Mouse (Mus musculus) left cerebral cortex, adult 2 months (tissue): ENCODE data around the gene Ctnnd2. TPM values are rescaled to one million over a fixed set of nuclear protein-coding genes. Genes with fewer than 3 reads are reported as not detected.

ENCODE experiments used
- DNase-seq, 2 experiments: peaks; one replicate each; pipeline ENCODE4 v3.0.0; 2021 to 2022; ENCODE audit warnings: low spot score in 2 of 2, mixed read lengths in 1 of 2; ENCODE audit errors: extremely low spot score in 1 of 2
- H3K27ac ChIP-seq: fragments of 200-600 bp; 2 replicates; pipeline ENCODE4 v1.8.1; 2022
- H3K4me3 ChIP-seq: fragments of 200-600 bp; 2 replicates; pipeline ENCODE4 v1.8.1; 2022
- CTCF ChIP-seq: fragments of 200-600 bp; IDR thresholded peaks from 2 replicates; pipeline ENCODE4 v1.8.1; 2022; ENCODE audit warnings: antibody characterized with exemption, mild to moderate bottlenecking, moderate library complexity
- intact Hi-C: fragments of 180-260 bp; cut with DNase I; formaldehyde crosslinking; loops from one replicate; pipeline ENCODE4 v1.15.1; 2025
- total RNA-seq, 2 experiments: library from RNA; stranded (reverse); gene quantifications; 2 replicates each; pipeline ENCODE4 v1.2.3; 2021

Gene Ctnnd2
- total RNA-seq, 2 experiments from 2014 or later, result 274 to 276 TPM

GRCm38 (mm10) chr15:30424290-30424689 lies 251.9 kb downstream of the Ctnnd2 start:
- peak; percentile 45 for TF ChIP-seq CTCF
- Histone ChIP-seq H3K27ac (no peak overlapping the region), H3K4me3 (no peak overlapping the region)
- peak; percentile 18 to 32 for DNase-seq
- intact Hi-C loops, result no loop called here

DNA sequence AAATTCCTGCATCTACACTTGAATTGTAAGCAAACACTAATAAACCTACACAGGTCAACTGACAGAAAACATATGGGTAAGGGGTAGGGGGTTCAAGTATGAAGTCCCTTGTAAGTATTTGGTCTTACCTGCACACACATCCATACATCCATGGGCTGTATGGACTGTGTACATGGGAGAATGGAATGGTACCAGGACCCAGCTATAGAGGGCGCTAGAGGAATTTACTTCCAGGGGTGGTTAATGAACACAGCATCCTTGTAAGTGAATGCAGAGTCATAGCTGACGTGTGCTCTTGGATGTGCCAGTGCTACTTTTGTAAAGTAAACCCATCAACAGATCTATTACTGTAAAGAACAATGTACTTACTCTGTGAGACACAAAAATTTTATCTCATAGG lies 254.9 kb downstream of the Ctnnd2 start:
- no peak overlapping the region for H3K27ac ChIP-seq
- H3K4me3 ChIP-seq, result no peak overlapping the region
- peak; percentile 22 to 24 for DNase-seq
- intact Hi-C loops, result loop anchor here (5.0 kb wide), 1 partner anchor 220 kb away; no protein-coding TSS in a partner anchor
- TF ChIP-seq CTCF, result peak; percentile 58

DNA sequence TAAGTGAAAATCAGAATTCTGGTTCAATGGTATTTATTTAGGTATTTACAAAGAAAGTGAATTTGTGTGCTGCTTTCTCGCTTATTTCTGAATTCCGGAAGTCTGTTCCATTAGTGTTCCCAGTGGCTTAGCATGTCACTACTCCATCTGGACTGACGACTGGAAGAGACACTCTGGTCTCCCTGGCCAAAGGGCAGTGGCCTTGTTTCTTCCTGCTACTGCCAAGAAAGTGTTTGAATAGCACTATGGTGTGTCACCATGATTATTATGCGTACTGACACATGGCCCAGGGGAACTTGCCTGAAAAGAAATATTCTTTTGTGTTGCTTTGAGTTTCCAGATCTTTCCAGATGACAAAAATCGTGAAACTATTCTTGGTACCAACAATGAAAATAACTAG lies 266.7 kb downstream of the Ctnnd2 start:
- Histone ChIP-seq H3K27ac (no peak overlapping the region; the same call in 1 of the 2 replicates), H3K4me3 (no peak overlapping the region)
- no peak for TF ChIP-seq CTCF
- intact Hi-C loops, result no loop called here
- DNase-seq, result no peak

DNA sequence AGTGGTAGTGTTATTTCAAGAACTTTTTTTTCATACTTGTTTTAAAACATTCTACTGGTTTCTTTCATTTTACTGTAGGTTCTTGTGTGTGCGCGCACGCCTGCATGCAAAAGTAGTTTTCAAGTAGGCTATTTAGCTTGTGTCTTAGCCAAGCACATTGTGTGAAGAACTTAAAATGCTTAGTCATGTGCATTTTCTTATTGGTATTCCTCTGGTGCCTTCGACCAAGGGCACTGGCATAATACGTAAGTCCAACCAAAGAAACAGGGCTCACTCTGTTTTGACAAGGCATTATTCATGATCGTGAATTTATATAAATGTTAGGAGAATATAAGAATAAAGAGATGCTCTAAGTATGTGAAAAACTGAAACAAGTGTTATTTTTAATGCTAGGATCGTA lies 278.4 kb downstream of the Ctnnd2 start:
- TF ChIP-seq CTCF, result no peak
- intact Hi-C loops, result no loop called here
- Histone ChIP-seq H3K27ac (peak overlapping the region; percentile 69), H3K4me3 (no peak overlapping the region)
- DNase-seq, result no peak

- H3K27ac ChIP-seq, result peak overlapping the region; percentile 69; the same call in 1 of the 2 replicates
- no peak for TF ChIP-seq CTCF
- no peak for DNase-seq
- intact Hi-C loops, result no loop called here
- no peak overlapping the region for H3K4me3 ChIP-seq
Observed at GRCm38 (mm10) chr15:30451921-30452320, 279.5 kb downstream of the Ctnnd2 start.

DNA sequence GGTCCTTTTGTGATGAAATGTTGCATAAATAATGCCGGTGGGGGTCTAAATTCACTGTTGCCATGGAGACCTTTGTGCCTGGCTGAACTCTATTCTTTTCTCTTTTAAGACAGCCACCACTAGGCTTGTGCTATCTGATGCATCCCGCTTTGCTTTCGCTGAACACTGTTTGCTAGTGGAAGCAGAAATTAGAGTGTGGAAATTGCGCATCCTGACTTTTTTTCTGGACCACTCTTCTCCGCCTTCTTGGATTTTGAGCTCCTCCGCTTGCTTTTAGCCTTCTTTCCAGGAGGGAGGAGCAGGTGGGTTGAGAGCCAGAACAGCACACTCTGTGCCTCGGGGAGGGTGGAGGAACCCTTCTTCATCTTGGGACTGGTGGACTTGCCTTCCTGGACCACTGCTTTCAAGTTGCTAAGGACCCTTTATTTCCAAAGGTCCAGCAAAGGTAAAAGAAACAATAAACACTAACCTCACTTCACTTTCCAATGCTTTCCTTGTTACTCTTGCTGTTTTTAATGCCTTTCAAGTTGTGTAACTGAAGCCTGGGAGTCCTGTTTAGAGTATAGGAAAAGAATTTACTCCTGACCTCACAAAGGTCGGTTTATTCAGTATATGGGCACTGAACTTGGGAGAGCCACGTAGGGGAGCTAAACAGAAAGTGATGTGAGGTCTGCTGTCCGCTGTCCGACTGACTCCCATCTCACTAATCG lies 285.3 kb downstream of the Ctnnd2 start:
- H3K4me3 ChIP-seq, result peak overlapping the region; percentile 38
- H3K27ac ChIP-seq, result peak overlapping the region; percentile 61
- peak; percentile 14 to 38 for DNase-seq
- intact Hi-C loops, result no loop called here
- TF ChIP-seq CTCF, result no peak; the same call in 1 of the 2 replicates

- H3K27ac ChIP-seq, result no peak overlapping the region; the same call in 1 of the 2 replicates
- no peak for TF ChIP-seq CTCF
- no peak for DNase-seq
- intact Hi-C loops, result no loop called here
- peak overlapping the region; percentile 38 for H3K4me3 ChIP-seq
Observed at GRCm38 (mm10) chr15:30458671-30459070, 286.3 kb downstream of the Ctnnd2 start.

- no peak for DNase-seq
- Histone ChIP-seq H3K4me3 (no peak overlapping the region), H3K27ac (no peak overlapping the region)
- no peak for TF ChIP-seq CTCF
- intact Hi-C loops, result no loop called here
Observed at GRCm38 (mm10) chr15:30460341-30461125, 288.1 kb downstream of the Ctnnd2 start.

DNA sequence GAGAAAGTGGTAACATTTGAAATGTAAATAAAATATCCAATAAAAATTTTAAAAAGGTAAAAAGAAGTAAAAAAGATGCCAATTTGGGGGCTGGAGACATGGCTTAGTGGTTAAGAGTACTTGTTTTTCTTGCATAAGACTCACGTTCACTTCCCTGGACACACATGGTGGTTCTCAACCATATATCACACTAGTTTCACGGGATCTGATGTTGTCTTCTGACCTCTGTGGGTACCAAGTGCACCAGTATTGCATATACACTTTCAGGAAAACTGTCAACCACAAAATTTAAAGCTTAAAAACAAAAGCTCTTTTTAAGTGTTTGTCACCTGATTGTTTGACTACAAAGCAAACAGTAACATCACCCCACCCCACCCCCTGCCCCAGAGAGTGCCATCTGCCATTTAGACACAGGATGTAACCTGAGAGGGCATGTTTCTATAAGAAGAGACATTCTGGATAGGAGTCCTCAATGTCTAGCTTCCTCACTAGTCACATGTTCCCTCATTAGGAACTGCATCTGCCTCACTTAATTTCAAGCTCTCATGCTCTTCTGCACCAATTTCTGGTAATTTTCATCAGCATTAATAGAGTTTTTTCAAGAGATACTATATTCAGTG lies 290.5 kb downstream of the Ctnnd2 start:
- Histone ChIP-seq H3K27ac (no peak overlapping the region), H3K4me3 (no peak overlapping the region)
- intact Hi-C loops, result no loop called here
- TF ChIP-seq CTCF, result no peak
- DNase-seq, result no peak

DNA sequence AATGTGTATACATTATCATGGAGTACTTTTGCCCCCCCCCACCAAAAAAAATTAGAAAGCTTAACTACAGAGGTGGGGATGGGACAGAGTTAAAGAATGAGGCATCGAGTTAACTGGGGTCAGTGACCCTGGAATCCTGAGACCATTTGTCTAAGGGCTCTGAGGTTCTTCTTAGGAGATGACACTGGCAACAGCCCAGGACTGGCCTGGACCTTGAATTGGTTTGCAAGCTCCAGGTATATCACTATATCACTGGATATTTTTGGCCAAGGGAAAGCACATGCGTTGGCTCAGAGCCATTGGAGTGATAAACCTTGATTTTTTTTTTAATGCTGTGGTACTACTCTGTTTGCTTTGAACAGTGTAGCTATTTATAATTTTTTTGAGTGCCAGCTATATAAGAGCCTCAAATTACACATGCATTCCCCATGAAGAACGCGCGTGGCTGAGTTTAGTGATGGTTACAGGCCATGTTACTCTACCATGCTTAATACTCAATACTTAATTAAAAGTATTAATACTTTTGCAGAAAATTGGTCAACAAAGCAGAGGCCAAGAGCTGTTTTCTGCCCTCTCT lies 291.2 kb downstream of the Ctnnd2 start:
- Histone ChIP-seq H3K27ac (no peak overlapping the region), H3K4me3 (no peak overlapping the region)
- TF ChIP-seq CTCF, result no peak
- intact Hi-C loops, result no loop called here
- DNase-seq, result no peak

DNA sequence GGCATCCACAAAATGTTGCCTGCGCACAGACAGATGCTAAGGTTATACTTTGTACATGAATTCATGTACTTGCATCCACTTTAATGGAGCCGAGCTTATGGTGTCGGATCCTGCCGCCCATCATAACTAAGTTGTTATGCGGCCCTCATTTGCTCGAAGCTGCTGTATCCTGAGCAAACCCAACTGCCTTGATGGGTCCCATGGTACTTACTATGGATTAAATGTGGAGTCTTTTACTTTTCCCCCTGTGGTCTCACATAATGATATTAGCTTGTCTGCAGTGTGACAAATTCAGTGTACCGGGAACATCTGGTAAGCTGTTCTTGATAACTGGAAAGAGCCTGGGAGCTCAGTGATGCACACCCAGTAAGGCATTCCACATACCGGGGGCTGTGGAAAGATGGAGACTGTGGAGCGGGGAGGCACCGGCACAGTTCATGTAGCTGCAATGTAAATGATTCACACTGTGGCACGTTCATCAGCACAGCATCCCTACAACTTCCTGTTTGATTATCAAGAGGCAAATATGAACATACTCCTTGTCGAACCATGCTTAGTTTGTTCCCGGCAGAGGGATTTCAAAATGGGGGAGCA lies 294.7 kb downstream of the Ctnnd2 start:
- no peak for DNase-seq
- H3K27ac ChIP-seq, result no peak overlapping the region
- intact Hi-C loops, result no loop called here
- TF ChIP-seq CTCF, result no peak
- no peak overlapping the region for H3K4me3 ChIP-seq
